Mouse (Mus musculus) megakaryocyte, embryonic 14.5 days (primary cell): ENCODE data around the gene Tbc1d14. TPM values are rescaled to one million over a fixed set of nuclear protein-coding genes. Genes with fewer than 3 reads are reported as not detected.

Experiments used
- H3K27me3 ChIP-seq: replicated peaks from 2 replicates; pipeline ENCODE3; 2012; ENCODE audit warnings: inconsistent platforms
- H3K36me3 ChIP-seq: replicated peaks from 2 replicates; pipeline ENCODE3; 2012; ENCODE audit warnings: low read length, inconsistent platforms, mixed read lengths
- H3K4me1 ChIP-seq: 2 replicates; pipeline ENCODE4 v1.6.1; 2012; ENCODE audit warnings: inconsistent platforms
- H3K4me3 ChIP-seq: replicated peaks from 2 replicates; pipeline ENCODE3; 2012; ENCODE audit warnings: moderate library complexity, mild to moderate bottlenecking, inconsistent platforms
- H3K9me3 ChIP-seq: 2 replicates; pipeline ENCODE4 v1.6.1; 2012; ENCODE audit warnings: inconsistent platforms
- FLI1 ChIP-seq: IDR thresholded peaks from 2 replicates; pipeline ENCODE4 v1.6.1; 2012; ENCODE audit warnings: low read length, inconsistent platforms, mixed read lengths
- GATA1 ChIP-seq: IDR thresholded peaks from 3 replicates; pipeline ENCODE4 v1.6.1; 2012; ENCODE audit warnings: mixed read lengths, low read length, inconsistent platforms, borderline replicate concordance
- polyA plus RNA-seq: library from polyadenylated mRNA; stranded (reverse); fragments of >175 nt; gene quantifications from 2 replicates; pipeline ENCODE4 v1.2.3, GENCODE M21; 2012; ENCODE audit warnings: low replicate concordance; ENCODE audit not compliant: insufficient read depth

The Tbc1d14 gene
- polyA plus RNA-seq, 1 experiment: 7.1 TPM

- no peak overlapping the region for H3K4me3 ChIP-seq
- no peaks in the 10 kb centered on the region for H3K9me3 ChIP-seq
- TF ChIP-seq FLI1 (no peak), GATA1 (no peak)
- no peaks in the 10 kb centered on the region for H3K27me3 ChIP-seq
- H3K36me3 ChIP-seq: peaks cover 82% of the 10 kb centered on the region
- peaks cover 5% of the 10 kb centered on the region; the same call in 1 of the 2 replicates for H3K4me1 ChIP-seq
Measured at GRCm38 (mm10) chr5:36494709-36495108, 98.4 kb downstream of the Tbc1d14 start.

GRCm38 (mm10) chr5:36493919-36494318, 99.2 kb downstream of the Tbc1d14 start:
- no peaks in the 10 kb centered on the region for H3K9me3 ChIP-seq
- peaks cover 11% of the 10 kb centered on the region; the same call in 1 of the 2 replicates for H3K4me1 ChIP-seq
- no peaks in the 10 kb centered on the region for H3K27me3 ChIP-seq
- no peak overlapping the region for H3K4me3 ChIP-seq
- TF ChIP-seq GATA1 (no peak), FLI1 (no peak)
- H3K36me3 ChIP-seq: peaks cover 84% of the 10 kb centered on the region

- Histone ChIP-seq H3K9me3 (no peaks in the 10 kb centered on the region), H3K27me3 (peaks cover 24% of the 10 kb centered on the region), H3K36me3 (peaks cover 48% of the 10 kb centered on the region), H3K4me3 (no peak overlapping the region), H3K4me1 (peaks cover 36% of the 10 kb centered on the region)
- TF ChIP-seq GATA1 (no peak), FLI1 (no peak)
Measured at GRCm38 (mm10) chr5:36489225-36489624, 103.9 kb downstream of the Tbc1d14 start.

GRCm38 (mm10) chr5:36485306-36485705, 107.8 kb downstream of the Tbc1d14 start:
- Histone ChIP-seq H3K27me3 (peaks cover 24% of the 10 kb centered on the region), H3K4me3 (peak overlapping the region; percentile 94), H3K9me3 (no peaks in the 10 kb centered on the region), H3K4me1 (peaks cover 64% of the 10 kb centered on the region), H3K36me3 (peaks cover 39% of the 10 kb centered on the region)
- TF ChIP-seq FLI1 (no peak), GATA1 (no peak)

GRCm38 (mm10) chr5:36484171-36484990, 108.7 kb downstream of the Tbc1d14 start, which contains the start of the genes Tada2b and Ccdc96:
Gene Tada2b (minus strand): TSS chr5:36484285.
Gene Ccdc96 (plus strand): TSS chr5:36484588.
- Histone ChIP-seq H3K36me3 (peaks cover 36% of the 10 kb centered on the region), H3K4me3 (peak within 1 kb of the TSS; percentile 94), H3K4me1 (peaks cover 72% of the 10 kb centered on the region), H3K9me3 (no peaks in the 10 kb centered on the region), H3K27me3 (peaks cover 24% of the 10 kb centered on the region)
- TF ChIP-seq GATA1: no peak
- peak; percentile 85; the same call in 1 of the 2 replicates for TF ChIP-seq FLI1

- Histone ChIP-seq H3K9me3 (no peaks in the 10 kb centered on the region), H3K4me1 (peaks cover 75% of the 10 kb centered on the region), H3K27me3 (peaks cover 24% of the 10 kb centered on the region), H3K4me3 (peak overlapping the region; percentile 94), H3K36me3 (peaks cover 41% of the 10 kb centered on the region)
- TF ChIP-seq FLI1 (no peak), GATA1 (no peak)
Measured at GRCm38 (mm10) chr5:36483203-36484101, 109.6 kb downstream of the Tbc1d14 start.

- no peak for TF ChIP-seq FLI1
- TF ChIP-seq GATA1: no peak
- Histone ChIP-seq H3K36me3 (peaks cover 56% of the 10 kb centered on the region), H3K27me3 (peaks cover 13% of the 10 kb centered on the region), H3K4me1 (peaks cover 92% of the 10 kb centered on the region), H3K4me3 (peak overlapping the region; percentile 94), H3K9me3 (no peaks in the 10 kb centered on the region)
Measured at GRCm38 (mm10) chr5:36481114-36481513, 112.0 kb downstream of the Tbc1d14 start.

- Histone ChIP-seq H3K9me3 (no peaks in the 10 kb centered on the region), H3K36me3 (peaks cover 63% of the 10 kb centered on the region), H3K4me1 (peaks cover 92% of the 10 kb centered on the region), H3K4me3 (peak overlapping the region; percentile 94), H3K27me3 (peaks cover 6% of the 10 kb centered on the region)
- no peak for TF ChIP-seq FLI1
- no peak for TF ChIP-seq GATA1
Measured at GRCm38 (mm10) chr5:36480398-36480797, 112.7 kb downstream of the Tbc1d14 start.

- H3K27me3 ChIP-seq: no peaks in the 10 kb centered on the region
Measured at GRCm38 (mm10) chr5:36479735-36480134, 113.3 kb downstream of the Tbc1d14 start.

More at GRCm38 (mm10) chr5:36479735-36480134, 113.3 kb downstream of the Tbc1d14 start:
- Histone ChIP-seq H3K4me1 (peaks cover 91% of the 10 kb centered on the region), H3K9me3 (no peaks in the 10 kb centered on the region), H3K36me3 (peaks cover 67% of the 10 kb centered on the region), H3K4me3 (peak overlapping the region; percentile 94)
- TF ChIP-seq FLI1: no peak
- 0 out of 3 replicates have a peak, but pooled peaks have one; percentile 12 for TF ChIP-seq GATA1
